Mouse (Mus musculus) MN1 (cell line): ENCODE measurements around the gene A230050P20Rik.
"Not testable (repeated sequence)": the region's sequence is repeated elsewhere in the genome, so short reads cannot be mapped to it uniquely, and the experiment has no call there.

Experiments used
- DNase-seq: peaks from one replicate; pipeline ENCODE4 v3.0.0-alpha.2; 2016; ENCODE audit warnings: low spot score

The A230050P20Rik gene

GRCm38 (mm10) chr9:20868448-20869001, at the start of gene A230050P20Rik:
A230050P20Rik (plus strand) TSS chr9:20868642.
- DNase-seq = no peak

- DNase-seq = no peak
Observed at GRCm38 (mm10) chr9:20820001-20820400, 48.4 kb upstream of the A230050P20Rik start.

GRCm38 (mm10) chr9:20822821-20823220, 45.6 kb upstream of the A230050P20Rik start:
- DNase-seq = no peak

- DNase-seq = no peak
Observed at GRCm38 (mm10) chr9:20825781-20826180, 42.7 kb upstream of the A230050P20Rik start.

- no peak for DNase-seq
Observed at GRCm38 (mm10) chr9:20828127-20828526, 40.3 kb upstream of the A230050P20Rik start.

- peak; percentile 92 for DNase-seq
Observed at GRCm38 (mm10) chr9:20830901-20831643, 37.4 kb upstream of the A230050P20Rik start.

- DNase-seq = no peak
Observed at GRCm38 (mm10) chr9:20834881-20835280, 33.6 kb upstream of the A230050P20Rik start.

- DNase-seq = not testable (repeated sequence)
Observed at GRCm38 (mm10) chr9:20835431-20835954, 32.9 kb upstream of the A230050P20Rik start.

- DNase-seq = no peak
Observed at GRCm38 (mm10) chr9:20837184-20837947, 31.1 kb upstream of the A230050P20Rik start.

- DNase-seq = no peak
Observed at GRCm38 (mm10) chr9:20838931-20839330, 29.5 kb upstream of the A230050P20Rik start.

GRCm38 (mm10) chr9:20842211-20842610, 26.2 kb upstream of the A230050P20Rik start:
- DNase-seq = no peak

- peak; percentile 50 for DNase-seq
Observed at GRCm38 (mm10) chr9:20842670-20843069, 25.8 kb upstream of the A230050P20Rik start.

- no peak for DNase-seq
Observed at GRCm38 (mm10) chr9:20850179-20850578, 18.3 kb upstream of the A230050P20Rik start.

- DNase-seq = no peak
Observed at GRCm38 (mm10) chr9:20857131-20857530, 11.3 kb upstream of the A230050P20Rik start.

GRCm38 (mm10) chr9:20859926-20860325, 8.5 kb upstream of the A230050P20Rik start:
- DNase-seq = no peak

GRCm38 (mm10) chr9:20861821-20862220, 6.6 kb upstream of the A230050P20Rik start:
- DNase-seq = peak; percentile 21

- no peak for DNase-seq
Observed at GRCm38 (mm10) chr9:20862225-20862624, 6.2 kb upstream of the A230050P20Rik start.

- no peak for DNase-seq
Observed at GRCm38 (mm10) chr9:20866879-20867278, 1.6 kb upstream of the A230050P20Rik start.

GRCm38 (mm10) chr9:20869246-20869645, 804 bp downstream of the A230050P20Rik start:
- no peak for DNase-seq

GRCm38 (mm10) chr9:20870211-20871173, 2.0 kb downstream of the A230050P20Rik start:
- DNase-seq = no peak

- no peak for DNase-seq
Observed at GRCm38 (mm10) chr9:20872991-20873390, 4.5 kb downstream of the A230050P20Rik start.
